Mouse (Mus musculus): ENCODE data around the gene Osbp.
A peak's percentile ranks its signal among the peaks of the same experiment; 100 is the strongest.
"Not testable (repeated sequence)": the region's sequence is repeated elsewhere in the genome, so short reads cannot be mapped to it uniquely, and the experiment has no call there.

Gene Osbp

DNA sequence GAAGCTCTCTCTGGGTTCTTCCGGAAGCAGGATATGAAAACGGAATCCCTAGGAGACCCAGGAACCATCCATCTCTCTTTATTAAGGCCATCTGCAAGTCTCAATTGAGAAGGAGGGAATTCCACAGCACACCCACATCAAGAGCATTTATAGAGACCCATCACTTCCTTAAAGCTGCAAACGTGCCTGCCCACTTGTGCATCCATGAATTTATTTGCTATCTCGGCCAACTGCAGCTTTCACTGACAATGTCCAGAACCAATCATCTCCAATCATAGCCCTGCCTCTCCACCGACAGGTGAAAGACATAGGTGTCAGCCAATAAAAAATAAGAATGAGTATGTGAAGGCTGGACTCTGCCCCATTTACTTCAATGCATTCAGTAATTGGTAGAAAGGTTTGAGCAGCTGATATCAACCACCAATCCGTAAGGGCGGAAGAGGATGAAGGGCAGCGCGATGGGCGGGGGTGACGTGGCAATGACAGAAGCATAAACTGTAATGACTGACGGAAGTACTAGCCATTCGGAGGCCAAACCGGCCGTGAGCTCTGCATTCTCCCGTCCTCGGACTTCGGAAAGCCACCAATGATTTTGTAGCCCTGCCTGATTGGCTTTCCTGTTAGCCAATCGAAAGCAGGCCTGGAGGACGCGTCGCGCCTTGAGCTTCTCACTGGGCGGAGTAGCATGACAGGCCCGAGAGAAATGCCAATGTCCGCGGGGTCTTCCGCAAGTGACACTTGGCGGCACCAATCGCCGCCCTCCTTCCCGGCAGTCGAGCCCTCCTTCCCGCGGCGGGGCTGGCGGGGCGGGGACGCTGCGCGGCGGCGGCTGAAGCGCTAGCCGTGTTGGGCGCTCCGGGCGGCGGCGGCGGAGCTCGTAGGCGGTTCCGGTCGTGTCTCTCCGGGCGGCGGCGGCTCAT, at the start of gene Osbp:
Osbp (plus strand) TSS at position 919 of the 920 bp plus-strand sequence.
- DNase-seq (ENCODE audit: low read depth, low spot score), result peak; percentile 98

DNA sequence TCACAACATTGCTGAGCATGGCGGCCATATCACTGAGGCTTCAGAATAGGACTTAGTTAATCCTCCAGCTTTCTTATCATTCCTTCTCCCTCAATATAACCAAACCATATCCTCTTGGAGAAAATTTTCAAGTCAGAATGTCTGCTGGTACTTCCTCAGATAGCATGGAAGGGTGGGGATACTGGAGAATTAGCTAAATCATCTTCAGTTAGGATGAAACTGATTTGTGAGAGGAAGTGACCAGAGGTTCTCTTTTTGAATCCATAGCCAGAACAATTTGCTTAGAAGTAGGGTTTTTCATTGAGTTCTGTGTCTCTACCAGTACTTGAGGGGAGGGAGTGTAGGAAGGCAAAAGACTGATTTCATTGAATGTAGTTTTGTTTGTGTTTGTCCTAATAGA, 43.7 kb upstream of the Osbp start:
- no peak for DNase-seq (ENCODE audit: low read depth, low spot score)

DNA sequence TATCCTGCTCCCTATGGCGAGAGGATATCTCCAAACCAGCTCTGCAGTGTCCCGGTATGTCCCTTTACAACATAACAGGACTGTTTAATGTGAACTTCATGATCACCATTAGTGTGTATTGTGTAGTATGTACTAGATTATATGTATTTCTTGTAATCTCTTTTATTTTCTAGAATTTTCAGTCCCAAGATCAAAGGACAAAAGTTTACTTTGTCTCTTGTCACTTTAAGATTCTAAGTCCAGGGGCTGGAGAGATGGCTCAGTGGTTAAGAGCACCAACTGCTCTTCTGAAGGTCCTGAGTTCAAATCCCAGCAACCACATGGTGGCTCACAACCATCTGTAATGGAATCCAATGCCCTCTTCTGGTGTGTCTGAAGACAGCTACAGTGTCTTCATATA, 43.2 kb upstream of the Osbp start:
- not testable (repeated sequence) for DNase-seq (ENCODE audit: low read depth, low spot score)

DNA sequence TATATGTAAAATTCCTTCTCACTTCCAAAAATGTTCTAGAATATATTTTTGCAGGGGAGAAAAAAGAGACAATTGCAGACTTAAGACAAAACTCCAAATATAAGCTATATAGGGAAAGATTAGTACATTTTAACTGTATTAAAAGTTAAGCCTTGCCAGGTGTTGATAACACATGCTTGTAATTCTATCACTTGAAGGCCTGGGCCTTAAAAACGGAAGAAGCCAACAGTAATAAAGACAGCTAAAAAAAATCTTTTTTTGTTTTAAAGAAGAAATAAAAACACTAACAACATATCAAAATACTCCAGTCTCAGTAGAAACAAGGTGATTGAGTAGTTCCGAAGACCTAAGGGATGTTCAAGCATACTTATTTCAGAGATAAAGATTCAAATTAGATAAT, 39.4 kb upstream of the Osbp start:
- no peak for DNase-seq (ENCODE audit: low read depth, low spot score)

DNA sequence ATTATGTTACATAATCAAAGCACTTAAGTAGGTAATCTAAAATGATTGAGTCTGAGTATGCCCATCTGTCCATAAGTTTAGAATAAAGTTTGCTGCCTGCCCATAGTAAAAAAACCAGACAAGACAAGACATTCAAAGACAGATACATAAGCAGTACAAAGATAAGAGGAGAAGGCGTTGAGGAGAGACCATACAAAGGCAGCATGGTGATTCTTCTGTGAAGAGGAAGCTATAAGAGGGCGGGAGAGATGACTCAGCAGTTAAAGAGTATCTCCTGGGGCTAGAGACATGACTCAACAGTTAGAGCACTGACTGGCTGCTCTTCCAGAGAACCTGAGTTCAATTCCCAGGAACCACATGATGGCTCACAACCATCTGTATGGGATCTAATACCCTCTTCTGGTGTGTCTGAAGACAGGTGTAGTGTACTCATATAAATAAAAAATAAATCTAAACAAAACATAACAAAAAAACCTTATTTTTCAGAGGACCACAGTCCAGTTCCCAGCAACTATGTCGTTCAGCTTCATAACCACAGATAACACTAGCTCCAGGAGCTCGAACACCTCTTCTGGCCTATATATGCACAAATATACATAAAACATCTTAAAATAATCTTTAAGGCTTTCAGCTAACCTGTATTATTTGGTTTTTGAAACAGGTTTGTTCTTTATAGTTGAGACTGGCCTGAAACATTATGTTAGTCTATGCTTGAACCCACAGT, 37.6 kb upstream of the Osbp start:
- peak; percentile 9 for DNase-seq (ENCODE audit: low read depth, low spot score)

DNA sequence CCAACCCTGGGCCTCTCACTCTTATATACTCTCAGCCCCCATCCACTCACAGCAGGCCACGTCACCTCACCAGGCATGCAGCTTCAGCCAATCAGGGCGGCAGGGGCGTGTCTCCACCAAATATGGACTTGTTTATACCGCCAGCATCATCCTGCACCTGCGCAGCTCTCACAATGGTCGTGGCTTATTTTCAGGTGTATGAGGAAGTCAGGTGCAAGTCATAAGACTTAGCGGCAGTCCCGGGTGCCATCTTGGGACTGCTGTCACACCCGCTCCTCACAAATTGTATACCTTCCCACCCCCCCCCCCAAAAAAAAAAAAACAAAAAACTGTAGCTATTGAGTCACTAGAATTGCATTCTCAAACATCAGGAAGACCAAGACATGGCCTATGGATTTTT, 19.3 kb upstream of the Osbp start:
- not testable (repeated sequence) for DNase-seq (ENCODE audit: low read depth, low spot score)

DNA sequence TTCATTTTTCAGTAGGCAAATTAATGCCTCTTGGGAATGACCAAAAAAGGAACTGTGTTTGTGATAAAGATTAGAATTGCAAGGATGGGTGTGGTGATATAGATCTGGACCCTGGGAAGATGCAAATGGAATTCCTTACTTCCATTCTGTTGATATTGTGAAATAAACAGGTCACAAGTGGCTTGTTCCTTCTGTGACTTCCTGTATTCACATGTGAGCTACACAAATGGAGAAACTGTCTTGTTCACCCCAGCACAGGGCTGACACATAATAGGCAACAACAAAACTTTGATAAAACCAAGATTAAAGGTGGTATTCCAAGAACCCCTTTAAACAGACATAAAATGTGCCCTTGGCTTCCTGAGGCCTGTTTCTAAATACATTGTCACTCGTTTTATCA, 15.9 kb upstream of the Osbp start:
- no peak for DNase-seq (ENCODE audit: low read depth, low spot score)

DNA sequence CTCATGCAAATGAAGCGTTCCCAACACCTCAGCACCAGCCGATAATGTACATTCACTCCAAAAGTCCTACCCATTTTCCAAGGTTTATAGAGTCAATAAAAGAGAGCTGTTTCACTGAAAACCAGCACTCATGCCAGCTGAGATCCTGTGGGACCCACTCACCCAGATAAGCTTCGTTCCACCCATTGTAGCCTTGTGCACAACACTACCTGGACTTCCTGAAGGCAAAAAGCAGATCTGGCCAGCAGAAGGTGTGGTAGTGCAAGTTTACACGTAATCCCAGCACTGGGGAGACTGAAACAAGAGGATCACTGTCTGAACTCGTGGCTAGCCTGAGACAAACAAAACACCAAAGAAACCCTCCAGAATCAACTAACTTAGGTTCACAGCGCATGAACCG, 15.0 kb upstream of the Osbp start:
- no peak for DNase-seq (ENCODE audit: low read depth, low spot score)

DNA sequence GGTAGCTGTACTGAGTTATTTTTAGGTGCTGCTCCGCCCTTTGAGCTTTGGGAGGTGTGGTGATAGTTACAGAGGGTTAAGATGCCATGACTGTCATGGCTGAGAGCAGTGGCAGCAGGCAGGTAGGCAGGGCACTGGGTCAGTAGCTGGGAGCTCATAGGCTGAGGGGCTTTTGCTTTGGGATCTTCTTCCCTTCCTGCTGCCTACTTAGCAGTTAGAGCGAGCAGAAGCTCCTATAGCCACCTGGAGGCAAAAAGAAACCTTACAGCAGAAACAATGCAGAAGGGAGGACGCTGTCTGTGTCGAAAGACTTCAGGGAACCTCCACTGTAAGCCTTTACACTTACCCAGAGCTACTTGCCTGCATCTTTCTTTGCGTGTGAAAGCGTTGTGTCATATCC, 11.5 kb upstream of the Osbp start:
- DNase-seq (ENCODE audit: low read depth, low spot score), result no peak

DNA sequence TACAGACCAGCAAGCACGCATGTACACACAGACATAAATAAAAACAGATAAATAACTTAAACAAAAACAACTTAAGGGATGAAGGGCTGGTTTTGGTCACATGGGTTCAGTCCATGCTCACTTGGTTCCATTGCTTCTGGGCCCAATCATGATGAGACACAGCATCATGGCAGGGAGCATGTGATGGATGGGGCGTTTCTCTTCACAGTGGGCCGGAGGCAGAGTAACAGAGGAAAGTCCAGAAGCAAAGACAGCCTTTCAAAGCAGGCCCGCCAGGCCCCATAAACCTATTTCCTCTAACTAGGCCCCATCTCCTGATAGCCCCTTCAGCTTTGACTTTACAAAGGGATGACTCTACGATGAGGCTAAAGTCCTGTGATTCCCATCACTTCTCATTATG, 9.1 kb upstream of the Osbp start:
- DNase-seq (ENCODE audit: low read depth, low spot score), result no peak

DNA sequence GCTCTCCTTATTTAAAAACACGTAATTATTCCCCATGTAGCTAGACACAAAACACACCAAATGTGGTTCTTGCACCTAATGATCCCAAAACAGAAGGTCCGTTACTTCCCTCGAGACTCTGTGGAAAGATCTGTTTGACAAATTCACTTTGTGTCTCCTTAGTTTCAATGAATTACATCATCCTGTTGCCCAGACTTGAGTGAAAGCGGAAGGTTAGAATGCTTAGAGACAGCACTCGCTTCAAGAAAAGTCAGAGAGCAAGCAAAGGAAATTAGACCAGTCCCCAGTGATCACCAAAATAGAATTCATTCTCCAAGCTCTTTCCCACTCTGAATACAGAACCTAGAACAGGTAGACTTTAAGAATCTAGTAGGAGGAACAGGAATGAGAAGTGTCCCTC, 8.3 kb upstream of the Osbp start:
- no peak for DNase-seq (ENCODE audit: low read depth, low spot score)

DNA sequence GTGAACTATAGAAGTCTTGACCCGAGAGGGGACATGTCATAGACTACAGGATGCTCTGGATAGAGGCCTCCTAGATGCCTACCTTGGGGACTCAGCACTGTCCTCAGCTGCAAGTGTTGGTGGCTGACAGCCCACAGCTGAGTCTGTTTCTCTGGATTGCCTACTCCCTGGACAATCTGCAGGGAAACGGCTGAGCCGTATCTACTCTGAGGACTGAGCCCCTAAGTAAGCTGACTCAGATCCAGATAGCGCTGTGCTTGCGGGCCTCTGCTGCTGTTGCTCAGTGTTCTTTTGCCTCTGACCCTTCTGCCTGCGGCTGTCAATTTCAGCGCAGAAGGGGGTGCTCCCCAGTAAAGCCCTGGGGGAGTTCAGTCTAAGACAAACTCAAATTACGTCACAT, 7.9 kb upstream of the Osbp start:
- no peak for DNase-seq (ENCODE audit: low read depth, low spot score)

DNA sequence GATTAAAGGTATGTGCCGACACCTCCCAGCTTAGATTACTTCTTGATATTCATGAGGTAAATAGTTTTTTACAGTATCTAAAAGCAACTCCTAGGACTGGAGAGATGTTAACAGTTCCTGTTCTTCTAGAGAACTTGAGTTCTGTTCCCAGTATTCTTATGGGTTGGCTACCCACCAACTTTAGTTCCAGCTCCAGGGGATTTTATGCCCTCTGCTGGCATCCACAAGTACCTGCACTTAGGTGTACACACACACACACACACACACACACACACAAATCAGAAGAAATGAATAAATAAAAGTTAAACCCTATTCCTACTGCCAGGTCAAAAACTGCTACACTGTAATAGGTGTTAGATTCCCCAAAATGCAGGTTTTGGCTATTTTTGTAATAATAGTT, 1.5 kb upstream of the Osbp start:
- DNase-seq (ENCODE audit: low read depth, low spot score), result no peak

DNA sequence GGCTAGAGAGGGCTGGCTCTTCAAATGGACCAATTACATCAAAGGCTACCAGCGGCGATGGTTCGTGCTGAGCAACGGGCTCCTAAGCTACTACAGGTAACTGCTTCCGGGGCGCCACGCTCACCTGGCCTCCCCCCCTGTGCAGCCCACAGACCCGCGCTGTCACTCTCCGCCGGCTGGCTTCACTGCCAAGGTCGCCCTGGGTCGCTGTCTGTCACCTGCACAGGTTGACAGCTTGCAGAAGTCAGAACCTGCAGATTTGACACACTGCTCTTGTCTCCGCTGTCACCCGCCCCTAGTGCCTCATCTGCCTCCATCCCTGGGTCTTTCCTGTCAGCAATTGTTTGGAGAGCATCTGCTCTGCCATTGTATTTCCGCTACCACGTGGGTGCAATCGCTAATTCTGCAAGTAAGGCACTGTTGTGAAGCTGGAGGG, 478 bp downstream of the Osbp start:
- DNase-seq (ENCODE audit: low read depth, low spot score), result peak; percentile 7

DNA sequence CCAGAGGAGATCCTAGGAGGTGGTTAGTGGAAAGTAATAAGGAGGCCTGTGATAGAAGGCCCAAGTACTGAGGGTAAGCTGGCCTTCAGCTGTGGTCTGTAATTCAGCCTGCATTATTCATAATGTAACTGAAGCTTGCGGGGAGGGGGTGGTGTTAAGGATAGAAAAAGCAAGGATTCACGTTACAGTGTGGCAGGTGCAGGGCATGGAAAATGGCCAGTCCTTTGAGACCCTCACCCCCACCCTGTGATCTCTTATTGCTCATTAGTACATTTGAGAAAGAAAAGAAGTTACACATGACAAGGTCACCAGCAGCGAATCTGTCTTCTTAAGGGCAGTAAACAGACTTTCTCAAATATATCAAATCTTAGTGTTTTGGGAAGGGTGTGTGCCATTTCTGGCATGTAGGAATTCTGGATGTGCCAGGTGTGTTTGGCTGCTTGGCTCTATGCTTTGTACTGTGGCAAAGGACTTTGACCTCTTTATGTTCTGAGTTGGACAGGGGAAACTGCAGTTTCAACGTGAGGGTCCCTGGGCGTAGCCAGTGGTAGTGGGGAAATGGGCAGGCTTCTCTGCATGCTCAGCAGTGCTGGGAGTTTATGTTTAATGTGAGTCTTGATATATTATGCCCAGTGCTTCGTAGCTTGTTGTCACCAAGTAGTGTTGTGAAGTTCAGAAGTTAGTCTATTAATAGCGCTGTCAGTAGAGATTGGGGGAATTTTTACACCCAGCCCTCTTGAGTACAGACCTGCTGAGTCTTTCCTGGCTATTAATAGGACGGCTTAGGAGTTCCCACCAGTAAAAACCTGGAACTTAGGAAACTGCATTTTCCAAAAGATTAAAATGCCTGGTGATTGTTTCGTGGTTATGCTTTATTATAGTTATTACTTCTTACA, 3.7 kb downstream of the Osbp start:
- no peak for DNase-seq (ENCODE audit: low read depth, low spot score)

DNA sequence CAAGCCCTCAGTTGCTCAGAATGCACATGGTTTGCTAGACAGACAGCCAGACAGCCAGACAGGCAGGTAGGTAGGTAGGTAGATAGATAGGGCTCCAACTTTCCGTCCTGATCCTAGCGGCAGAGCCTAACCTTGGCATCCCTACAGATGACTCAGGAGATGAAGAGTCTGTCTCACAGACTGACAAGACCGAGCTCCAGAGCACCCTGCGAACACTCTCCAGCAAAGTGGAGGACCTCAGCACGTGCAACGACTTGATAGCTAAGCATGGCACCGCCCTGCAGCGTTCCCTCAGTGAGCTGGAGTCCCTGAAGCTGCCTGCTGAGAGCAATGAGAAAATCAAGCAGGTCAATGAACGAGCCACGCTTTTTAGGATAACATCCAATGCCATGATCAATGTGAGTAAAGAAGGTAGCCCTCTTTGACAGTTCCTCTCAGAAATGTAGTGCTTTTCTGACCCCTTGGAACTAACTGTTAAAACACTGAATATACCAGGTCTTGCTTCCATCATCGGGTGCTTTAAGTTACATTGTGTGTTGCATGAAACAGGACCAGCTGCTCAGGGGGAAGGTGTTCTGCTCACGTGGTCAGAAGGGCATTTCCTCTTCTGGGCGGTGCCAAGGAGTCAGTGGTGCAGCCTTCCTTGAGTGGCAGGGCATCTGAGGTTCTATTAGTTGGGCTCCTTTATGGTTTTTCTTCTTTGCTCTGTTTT, 7.9 kb downstream of the Osbp start:
- no peak for DNase-seq (ENCODE audit: low read depth, low spot score)

DNA sequence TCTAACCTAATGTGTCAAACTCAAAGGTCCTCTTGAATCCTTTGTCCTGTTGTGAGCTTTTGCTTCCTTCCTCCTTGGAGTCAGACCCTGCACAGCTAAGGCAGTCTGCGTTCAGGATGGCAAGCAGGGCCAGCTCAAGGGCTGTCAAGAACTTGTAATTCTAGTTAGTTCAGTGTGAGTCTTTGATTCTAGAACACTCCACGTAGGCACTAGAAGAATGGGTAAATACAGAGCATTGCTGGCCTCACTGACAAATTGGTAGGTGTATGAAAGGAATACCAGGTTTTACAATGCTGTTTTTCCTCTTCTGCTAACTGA, 8.4 kb downstream of the Osbp start:
- no peak for DNase-seq (ENCODE audit: low read depth, low spot score)

DNA sequence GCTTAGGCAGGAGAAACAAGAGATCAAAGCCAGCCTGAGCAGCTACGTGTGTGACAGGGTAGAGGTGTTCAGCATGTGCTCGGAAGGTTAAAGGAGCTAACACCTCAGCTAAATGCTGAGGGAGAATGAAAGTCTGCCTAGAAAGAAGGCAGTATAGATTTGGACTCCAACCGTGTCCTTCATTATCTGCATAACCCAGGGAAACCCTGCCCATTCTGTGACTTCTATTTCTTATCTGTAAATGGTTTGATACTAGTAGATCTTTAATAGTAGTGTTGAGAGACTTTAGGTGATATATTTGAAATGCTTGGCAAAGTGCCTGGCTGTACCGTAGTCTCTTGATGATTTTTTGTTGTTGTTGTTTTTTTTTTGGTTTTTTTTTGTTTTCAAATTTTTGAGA, 9.9 kb downstream of the Osbp start:
- no peak for DNase-seq (ENCODE audit: low read depth, low spot score)

DNA sequence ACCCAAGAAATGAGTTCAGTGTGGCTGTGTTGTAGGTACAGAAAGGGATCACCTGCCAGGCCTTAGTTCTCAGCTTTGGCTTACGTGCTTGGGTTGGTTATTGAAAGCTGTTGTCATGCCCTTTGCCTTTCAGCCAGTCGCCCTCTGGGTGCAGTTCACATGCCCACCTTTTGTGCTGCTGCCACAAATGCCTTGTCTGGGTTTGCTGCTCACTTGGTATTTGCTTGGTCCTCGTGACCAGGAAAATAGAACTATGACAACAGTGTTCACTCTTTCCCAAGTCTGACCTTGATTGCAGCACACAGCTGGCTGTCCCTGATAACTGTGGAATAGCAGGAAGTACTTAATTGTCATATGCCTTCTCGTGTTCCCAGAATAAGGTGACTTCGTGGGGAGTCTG, 11.6 kb downstream of the Osbp start:
- no peak for DNase-seq (ENCODE audit: low read depth, low spot score)

DNA sequence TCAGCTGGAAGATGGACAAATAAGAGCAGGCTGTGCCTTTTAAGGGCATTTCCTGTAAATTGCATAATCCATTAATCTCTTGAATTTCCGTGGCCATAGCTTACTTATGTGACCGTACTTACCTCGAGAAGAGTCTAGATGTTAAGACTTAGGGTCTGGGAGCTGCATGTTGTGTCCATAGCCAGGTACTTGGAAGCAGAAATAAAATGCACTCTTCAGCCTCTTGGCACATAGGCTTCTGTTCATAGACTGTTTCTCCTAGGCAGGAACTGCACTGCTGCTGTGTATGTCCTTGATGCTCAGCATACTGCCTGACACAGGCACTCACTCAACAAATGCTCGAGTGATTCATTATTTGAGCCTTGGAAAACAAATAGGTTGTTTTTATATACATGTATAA, 14.7 kb downstream of the Osbp start:
- DNase-seq (ENCODE audit: low read depth, low spot score), result no peak

DNA sequence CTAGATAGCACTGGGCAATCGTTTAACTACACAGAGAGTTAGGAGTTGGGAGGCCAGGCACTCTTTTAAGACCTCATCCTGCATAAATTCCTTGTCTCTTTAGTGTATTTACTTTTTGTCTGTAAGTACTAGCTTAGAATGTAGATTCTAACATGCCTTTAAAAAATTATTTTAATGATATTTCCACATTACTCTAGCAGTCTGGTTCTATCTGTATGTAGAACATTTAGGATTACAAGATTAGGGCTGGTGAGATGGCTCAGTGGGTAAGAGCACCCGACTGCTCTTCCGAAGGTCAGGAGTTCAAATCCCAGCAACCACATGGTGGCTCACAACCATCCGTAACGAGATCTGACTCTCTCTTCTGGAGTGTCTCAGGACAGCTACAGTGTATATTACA, 18.9 kb downstream of the Osbp start:
- not testable (repeated sequence) for DNase-seq (ENCODE audit: low read depth, low spot score)

DNA sequence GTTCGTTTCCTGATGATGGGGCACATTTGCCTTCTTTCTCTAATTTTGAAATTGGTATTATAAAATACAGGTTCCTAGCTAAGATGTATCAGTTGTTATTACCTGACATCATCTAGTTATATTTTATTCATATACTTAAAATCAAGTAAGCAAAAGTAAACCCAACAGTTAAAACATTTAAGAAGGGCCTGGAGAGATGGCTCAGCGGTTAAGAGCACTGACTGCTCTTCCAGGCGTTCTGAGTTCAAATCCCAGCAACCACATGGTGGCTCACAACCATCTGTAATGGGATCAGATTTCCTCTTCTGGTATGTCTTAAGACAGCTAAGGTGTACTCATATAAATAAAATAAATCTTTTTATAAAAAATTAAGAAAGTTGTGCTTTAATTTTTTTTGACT, 22.1 kb downstream of the Osbp start:
- DNase-seq (ENCODE audit: low read depth, low spot score), result no peak
